Mouse (Mus musculus): ENCODE data around the gene Gm11214. TPM values are rescaled to one million over a fixed set of nuclear protein-coding genes. Genes with fewer than 3 reads are reported as not detected.

Gm11214 gene
- total and polyA plus RNA-seq, 3 experiments: 0.43 TPM; not detected in 2

GRCm38 (mm10) chr4:63704232-63704631, 41.1 kb upstream of the Gm11214 start:
- no peak overlapping the region for H3K9ac ChIP-seq (ENCODE audit: control insufficient read depth, low read depth, low read length, poor library complexity, severe bottlenecking)
- no peaks in the 10 kb centered on the region for H3K79me2 ChIP-seq (ENCODE audit: control insufficient read depth, insufficient read depth, low read length, poor library complexity)
- no peaks in the 10 kb centered on the region for H3K9me3 ChIP-seq (replicated peaks; ENCODE audit: insufficient read depth, low read length)
- no peak for DNase-seq (ENCODE audit: low read depth, low spot score)
- H3K27me3 ChIP-seq (ENCODE audit: control insufficient read depth in 1 of 2, insufficient read depth in 2 of 2, low read length in 2 of 2): no peaks in the 10 kb centered on the region
- H3K4me1 ChIP-seq (ENCODE audit: control insufficient read depth in 1 of 2, insufficient read depth in 2 of 2, low read length in 2 of 2): no peaks in the 10 kb centered on the region
- no peak overlapping the region for H3K27ac ChIP-seq (ENCODE audit: control insufficient read depth, low read depth, low read length)
- no peaks in the 10 kb centered on the region for H3K36me3 ChIP-seq (ENCODE audit: control insufficient read depth in 1 of 2, insufficient read depth in 2 of 2, low read length in 2 of 2)
- TF ChIP-seq BHLHE40 (IDR thresholded peaks at IDR 0.05; ENCODE audit: borderline replicate concordance, low read depth, low read length): no peak
- TF ChIP-seq CHD2 (IDR thresholded peaks at IDR 0.05; ENCODE audit: low read length): no peak
- no peak for TF ChIP-seq MXI1 (IDR thresholded peaks at IDR 0.05; ENCODE audit: low read depth, low read length)
- TF ChIP-seq CTCF (IDR thresholded peaks at IDR 0.05 in 2 of 3, conservative IDR thresholded peaks at IDR 0.05 in 1 of 3; ENCODE audit: control insufficient read depth in 1 of 3, insufficient read depth in 1 of 3, low read depth in 2 of 3, low read length in 3 of 3, poor library complexity in 1 of 3, severe bottlenecking in 1 of 3): no peak
- no peak for TF ChIP-seq POLR2AphosphoS5 (IDR thresholded peaks at IDR 0.05; ENCODE audit: borderline replicate concordance, low read depth, low read length)
- TF ChIP-seq POLR2AphosphoS2 (IDR thresholded peaks at IDR 0.05; ENCODE audit: low read length): no peak
- no peak for TF ChIP-seq ZKSCAN1 (IDR thresholded peaks at IDR 0.05; ENCODE audit: low read depth, low read length)
- TF ChIP-seq GABPA (IDR thresholded peaks at IDR 0.05; ENCODE audit: low read depth, low read length): no peak
- no peak for TF ChIP-seq NELFE (IDR thresholded peaks at IDR 0.05; ENCODE audit: low read depth, low read length)
- TF ChIP-seq TAL1 (IDR thresholded peaks at IDR 0.05; ENCODE audit: low read length): no peak
- TF ChIP-seq NRF1 (IDR thresholded peaks at IDR 0.05; ENCODE audit: insufficient read depth, low read depth, low read length, poor library complexity, severe bottlenecking): no peak
- TF ChIP-seq MYB (IDR thresholded peaks at IDR 0.05; ENCODE audit: low read depth, low read length): no peak
- no peak for TF ChIP-seq POLR2A (IDR thresholded peaks at IDR 0.05; ENCODE audit: control insufficient read depth in 1 of 2, insufficient read depth in 1 of 2, low read depth in 1 of 2, low read length in 2 of 2, poor library complexity in 1 of 2)
- no peak overlapping the region for H3K4me3 ChIP-seq (ENCODE audit: control insufficient read depth in 1 of 2, insufficient read depth in 1 of 2, low read depth in 2 of 2, low read length in 2 of 2)

- TF ChIP-seq RAD21 (IDR thresholded peaks at IDR 0.05; ENCODE audit: low read depth, low read length): no peak
- TF ChIP-seq USF2 (IDR thresholded peaks at IDR 0.05; ENCODE audit: borderline replicate concordance in 1 of 2, insufficient read depth in 1 of 2, low read depth in 1 of 2, low read length in 2 of 2): no peak
- no peak for TF ChIP-seq CTCF (IDR thresholded peaks at IDR 0.05 in 2 of 3, conservative IDR thresholded peaks at IDR 0.05 in 1 of 3; ENCODE audit: control insufficient read depth in 1 of 3, insufficient read depth in 1 of 3, low read depth in 2 of 3, low read length in 3 of 3, poor library complexity in 1 of 3, severe bottlenecking in 1 of 3)
- no peak overlapping the region for H3K27ac ChIP-seq (ENCODE audit: control insufficient read depth, low read depth, low read length)
- H3K9me3 ChIP-seq (replicated peaks; ENCODE audit: insufficient read depth, low read length): no peaks in the 10 kb centered on the region
- no peaks in the 10 kb centered on the region for H3K4me1 ChIP-seq (ENCODE audit: control insufficient read depth in 1 of 2, insufficient read depth in 2 of 2, low read length in 2 of 2)
- H3K79me2 ChIP-seq (ENCODE audit: control insufficient read depth, insufficient read depth, low read length, poor library complexity): no peaks in the 10 kb centered on the region
- no peaks in the 10 kb centered on the region for H3K36me3 ChIP-seq (ENCODE audit: control insufficient read depth in 1 of 2, insufficient read depth in 2 of 2, low read length in 2 of 2)
- H3K9ac ChIP-seq (ENCODE audit: control insufficient read depth, low read depth, low read length, poor library complexity, severe bottlenecking): no peak overlapping the region
- DNase-seq (ENCODE audit: low read depth, low spot score): no peak
- no peak overlapping the region for H3K4me3 ChIP-seq (ENCODE audit: control insufficient read depth in 1 of 2, insufficient read depth in 1 of 2, low read depth in 2 of 2, low read length in 2 of 2)
- H3K27me3 ChIP-seq (ENCODE audit: control insufficient read depth in 1 of 2, insufficient read depth in 2 of 2, low read length in 2 of 2): no peaks in the 10 kb centered on the region
These were observed 40.5 kb upstream of the Gm11214 start for GRCm38 (mm10) chr4:63703686-63704085.
